Mouse (Mus musculus) gastrocnemius, adult 2 months (tissue): ENCODE measurements around the gene Ano1. TPM values are rescaled to one million over a fixed set of nuclear protein-coding genes. Genes with fewer than 3 reads are reported as not detected.

Experiments
- DNase-seq: peaks from one replicate; pipeline ENCODE4 v3.0.0; 2022
- H3K27ac ChIP-seq: fragments of 200-600 bp; 2 replicates; pipeline ENCODE4 v1.8.1; 2022; ENCODE audit warnings: mild to moderate bottlenecking
- H3K4me3 ChIP-seq: fragments of 200-600 bp; 2 replicates; pipeline ENCODE4 v1.8.1; 2022; ENCODE audit warnings: mild to moderate bottlenecking, moderate library complexity
- CTCF ChIP-seq: fragments of 200-600 bp; IDR thresholded peaks from 2 replicates; pipeline ENCODE4 v1.8.1; 2022; ENCODE audit warnings: antibody characterized with exemption, mild to moderate bottlenecking, moderate library complexity
- intact Hi-C: fragments of 180-260 bp; cut with DNase I; formaldehyde crosslinking; loops from one replicate; pipeline ENCODE4 v1.15.1; 2025
- total RNA-seq, 2 experiments: library from RNA; stranded (reverse); gene quantifications; 2 replicates each; pipeline ENCODE4 v1.2.3; 2021

The Ano1 gene
- total RNA-seq, 2 experiments from 2014 or later = 2.9 to 3.7 TPM

GRCm38 (mm10) chr7:144678241-144679030 is 73.3 kb downstream of the Ano1 start:
- Histone ChIP-seq H3K4me3 (peak overlapping the region; percentile 70), H3K27ac (peak overlapping the region; percentile 24)
- intact Hi-C loops = no loop called here
- TF ChIP-seq CTCF = no peak
- DNase-seq = peak; percentile 71

DNA sequence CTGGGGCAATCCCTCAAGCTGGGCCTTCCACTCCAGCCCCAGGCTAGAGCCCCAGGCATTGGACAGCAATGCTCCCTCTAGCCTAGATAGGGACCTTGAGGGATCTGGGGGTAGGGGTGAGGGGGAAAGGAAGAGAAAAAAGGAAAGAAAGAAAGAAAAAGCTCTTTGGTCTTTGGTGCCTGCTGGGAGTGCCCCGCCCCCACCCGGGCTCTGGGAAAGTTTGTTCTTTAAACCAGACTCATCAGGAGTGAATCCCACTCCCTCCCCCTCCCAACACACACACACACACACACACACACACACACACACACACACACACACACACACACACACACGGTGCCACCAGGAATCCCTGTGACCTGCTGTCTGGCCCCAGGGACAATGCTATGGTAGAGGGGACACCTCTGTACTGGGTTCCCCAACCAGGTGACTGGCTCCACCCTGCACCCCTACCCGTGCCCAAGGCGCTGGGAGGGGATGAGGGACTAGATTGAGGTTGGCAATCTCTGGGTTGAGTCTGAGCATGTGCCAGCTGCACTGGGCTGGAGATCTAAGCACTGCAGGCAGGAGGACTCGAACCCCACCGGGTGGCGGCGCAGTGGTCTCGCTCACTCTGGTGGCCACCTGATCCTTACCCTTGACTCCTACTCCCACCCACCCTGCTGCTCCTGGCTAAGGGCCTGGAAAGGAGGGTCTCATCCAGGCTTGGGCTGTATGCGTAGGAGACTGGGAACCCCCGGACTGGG is 74.3 kb downstream of the Ano1 start:
- intact Hi-C loops = no loop called here
- no peak for TF ChIP-seq CTCF
- peak overlapping the region; percentile 70; the same call in 1 of the 2 replicates for H3K4me3 ChIP-seq
- H3K27ac ChIP-seq = no peak overlapping the region
- DNase-seq = no peak

- no peak for DNase-seq
Measured at GRCm38 (mm10) chr7:144675632-144676031, 76.1 kb downstream of the Ano1 start.

DNA sequence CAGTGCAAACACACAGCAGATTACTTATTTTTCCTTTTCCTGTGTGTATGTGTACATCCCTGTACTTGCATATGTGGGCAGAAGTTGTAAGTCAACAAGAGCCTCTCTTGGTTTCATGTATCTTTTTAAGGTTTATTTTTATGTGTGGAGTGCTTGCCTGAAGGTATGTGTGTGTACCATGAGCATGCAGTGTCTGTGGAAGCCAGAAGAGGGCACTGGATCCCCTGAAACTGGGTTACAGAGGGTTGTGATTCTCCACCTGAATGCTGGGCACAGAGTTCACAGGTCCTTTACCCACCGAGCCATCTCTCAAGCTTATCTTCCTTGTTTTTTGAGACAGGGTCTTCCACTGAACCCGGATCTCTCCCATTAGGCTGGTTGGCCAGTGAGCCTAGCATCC is 81.9 kb downstream of the Ano1 start:
- no peak for TF ChIP-seq CTCF
- no peak overlapping the region for H3K4me3 ChIP-seq
- intact Hi-C loops = no loop called here

More at GRCm38 (mm10) chr7:144675632-144676031, 76.1 kb downstream of the Ano1 start:
- intact Hi-C loops = no loop called here
- Histone ChIP-seq H3K27ac (no peak overlapping the region), H3K4me3 (no peak overlapping the region)
- TF ChIP-seq CTCF = no peak

DNA sequence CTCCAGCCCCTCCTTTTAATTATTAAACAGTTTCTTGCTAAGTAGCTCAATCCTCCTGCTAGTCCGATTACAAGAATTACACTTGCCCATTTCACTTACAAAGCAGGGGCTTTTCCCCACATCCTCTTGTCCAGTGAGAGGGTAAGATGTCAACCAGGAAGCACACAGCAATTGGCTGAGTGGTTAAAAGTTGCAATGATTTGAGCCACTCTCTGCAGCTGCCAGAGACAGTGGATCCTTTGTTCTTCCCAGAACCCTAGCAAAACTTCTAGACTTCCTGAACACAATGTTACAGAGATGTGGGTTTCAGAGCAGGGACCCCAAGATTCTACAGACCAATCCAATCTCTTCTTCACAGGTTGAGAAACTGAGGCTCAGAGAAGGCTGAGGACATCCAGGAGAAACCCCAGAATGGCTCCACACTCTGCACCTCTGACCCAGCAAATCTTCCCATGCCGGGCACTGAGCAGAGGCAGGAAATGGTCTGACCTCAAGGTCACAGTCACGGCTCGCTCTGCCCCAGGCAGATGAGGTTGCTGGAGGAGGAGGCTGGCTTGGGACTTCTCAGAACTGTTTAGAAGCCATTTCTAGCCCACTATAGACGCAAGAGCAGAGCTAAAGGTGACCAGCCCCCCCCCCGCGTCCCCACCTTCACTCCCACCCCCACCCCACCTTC is 83.0 kb downstream of the Ano1 start:
- Histone ChIP-seq H3K4me3 (no peak overlapping the region), H3K27ac (no peak overlapping the region; the same call in 1 of the 2 replicates)
- intact Hi-C loops = no loop called here
- DNase-seq = no peak
- no peak for TF ChIP-seq CTCF

More for the DNA sequence above, 81.9 kb downstream of the Ano1 start:
- no peak overlapping the region for H3K27ac ChIP-seq
- no peak for DNase-seq

DNA sequence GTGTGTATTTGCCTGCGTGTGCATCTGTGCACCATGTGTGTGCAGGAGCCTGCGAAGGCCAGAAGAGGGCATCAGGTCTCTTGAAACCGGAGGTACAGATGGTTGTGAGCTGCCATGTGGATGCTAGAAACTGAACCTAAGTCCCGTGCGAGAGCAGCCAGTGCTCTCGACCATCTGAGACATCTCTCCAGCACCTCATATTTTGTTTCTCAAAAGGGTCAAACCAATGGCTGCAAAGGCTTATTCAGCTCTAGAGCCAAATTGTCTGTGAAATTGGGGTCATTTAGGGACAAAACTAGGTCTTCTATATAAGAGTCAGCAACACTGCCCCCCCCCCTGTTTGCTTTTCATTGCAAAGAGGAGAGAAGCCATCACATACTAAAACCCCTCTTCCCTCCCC is 84.7 kb downstream of the Ano1 start:
- Histone ChIP-seq H3K4me3 (no peak overlapping the region), H3K27ac (no peak overlapping the region)
- intact Hi-C loops = no loop called here
- TF ChIP-seq CTCF = no peak
- DNase-seq = no peak

GRCm38 (mm10) chr7:144665585-144665984 is 86.2 kb downstream of the Ano1 start:
- Histone ChIP-seq H3K27ac (no peak overlapping the region), H3K4me3 (no peak overlapping the region)
- no peak for TF ChIP-seq CTCF
- no peak for DNase-seq
- intact Hi-C loops = no loop called here

- intact Hi-C loops = no loop called here
- TF ChIP-seq CTCF = no peak
- DNase-seq = no peak
- no peak overlapping the region for H3K4me3 ChIP-seq
- no peak overlapping the region for H3K27ac ChIP-seq
Measured at GRCm38 (mm10) chr7:144663566-144663965, 88.2 kb downstream of the Ano1 start.

DNA sequence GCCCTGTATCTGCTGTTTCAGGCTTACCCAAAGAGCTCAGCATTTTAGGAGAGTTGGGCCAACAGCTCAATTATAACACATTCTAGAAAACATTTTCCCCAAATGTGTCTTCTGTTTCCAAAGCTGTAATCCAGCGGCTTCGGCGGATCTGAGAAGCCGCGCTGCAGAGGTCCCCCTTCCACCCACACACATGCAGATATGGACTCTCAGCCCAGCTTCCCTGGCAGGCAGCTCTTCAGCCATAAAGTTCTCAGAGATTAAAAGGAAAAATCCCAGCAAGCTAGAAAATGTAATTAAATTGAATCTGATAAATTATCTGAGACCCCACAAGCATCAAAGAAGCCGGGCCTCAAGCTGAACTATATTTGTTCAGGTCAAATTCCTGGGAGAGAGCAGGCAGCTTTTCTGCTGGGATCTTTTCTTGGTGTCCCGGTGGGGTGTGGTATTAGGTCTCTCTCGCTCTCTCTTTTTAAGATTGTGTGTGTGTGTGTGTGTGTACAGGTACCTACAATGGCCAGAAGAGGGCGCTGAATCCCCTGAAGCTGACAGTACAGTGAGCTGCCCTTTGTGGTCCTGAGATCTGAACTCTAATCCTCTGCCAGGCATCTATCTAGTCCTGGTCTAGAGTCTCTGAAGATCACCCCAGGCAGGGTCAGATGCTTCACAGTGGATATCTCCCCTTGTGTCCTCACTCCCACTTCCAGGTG is 95.4 kb downstream of the Ano1 start:
- TF ChIP-seq CTCF = no peak
- DNase-seq = no peak
- no peak overlapping the region for H3K27ac ChIP-seq
- no peak overlapping the region for H3K4me3 ChIP-seq
- intact Hi-C loops = no loop called here

DNA sequence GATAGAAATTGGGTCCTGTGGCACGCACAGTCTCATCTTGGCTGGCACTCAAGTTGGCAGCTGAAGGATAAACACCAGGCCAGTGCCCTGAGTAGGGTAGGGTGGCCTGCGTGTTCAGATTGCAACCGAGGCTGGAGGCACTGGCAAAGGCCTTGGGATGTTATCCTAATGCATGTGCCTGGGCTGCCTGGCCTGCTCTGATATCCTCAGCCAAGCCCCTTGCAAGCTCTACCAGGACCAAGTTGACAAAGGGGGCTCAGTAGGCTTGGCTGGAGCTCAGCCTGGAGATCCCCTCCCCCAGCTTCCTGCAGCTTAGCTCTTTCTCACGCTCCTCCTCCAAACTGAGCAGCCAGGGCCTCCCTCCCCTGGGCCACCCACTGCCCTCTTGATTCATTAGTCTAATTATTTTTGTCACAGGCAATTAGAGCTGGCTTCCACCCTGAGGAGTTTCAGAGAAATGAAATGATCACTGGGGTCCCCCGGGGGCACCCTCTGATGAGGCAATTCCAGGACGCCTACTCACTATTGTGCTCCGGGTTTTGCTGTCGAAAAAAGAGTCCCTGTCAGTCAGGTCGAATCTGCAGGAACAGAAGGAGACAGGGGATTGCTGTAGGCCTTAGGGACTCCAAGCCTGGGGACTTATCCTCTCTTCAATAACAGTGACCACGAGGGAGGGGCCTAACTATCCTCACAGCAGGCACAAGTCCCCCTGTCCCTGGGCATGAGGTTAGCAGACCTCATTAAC is 97.9 kb downstream of the Ano1 start:
- no peak for TF ChIP-seq CTCF
- 0 out of 2 replicates have a peak overlapping the region, but pooled peaks have one; percentile 12 for H3K27ac ChIP-seq
- DNase-seq = peak; percentile 61
- H3K4me3 ChIP-seq = no peak overlapping the region
- intact Hi-C loops = no loop called here

DNA sequence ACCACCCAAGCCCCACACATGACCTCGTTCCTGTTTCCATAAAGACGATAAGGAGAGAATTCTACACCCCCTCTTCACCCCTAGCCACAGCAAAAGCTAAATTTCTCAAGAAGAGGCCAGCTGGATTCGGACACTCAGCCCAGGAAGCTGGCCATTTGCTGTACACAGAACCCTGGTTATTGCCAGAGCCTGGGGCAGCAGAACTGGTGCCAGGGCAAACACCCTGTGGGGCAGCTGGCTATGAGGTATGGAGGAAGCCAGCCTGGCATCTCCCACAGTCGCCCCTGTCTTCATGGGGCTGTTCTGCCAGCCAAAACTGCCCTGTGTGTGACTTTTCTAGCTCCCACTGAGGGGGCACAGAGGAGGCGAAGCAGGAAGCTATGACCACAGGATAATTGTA is 104.2 kb downstream of the Ano1 start:
- peak; percentile 24 for DNase-seq
- no peak for TF ChIP-seq CTCF
- H3K27ac ChIP-seq = no peak overlapping the region
- intact Hi-C loops = no loop called here
- H3K4me3 ChIP-seq = no peak overlapping the region

- no peak for DNase-seq
- H3K4me3 ChIP-seq = no peak overlapping the region
- TF ChIP-seq CTCF = no peak
- intact Hi-C loops = no loop called here
- no peak overlapping the region for H3K27ac ChIP-seq
Measured at GRCm38 (mm10) chr7:144640817-144641216, 111.0 kb downstream of the Ano1 start.
